Mouse (Mus musculus) myocyte (in vitro differentiated cells): ENCODE data around the gene Rab8a. TPM values are rescaled to one million over a fixed set of nuclear protein-coding genes. Genes with fewer than 3 reads are reported as not detected.
A peak's percentile ranks its signal among the peaks of the same experiment; 100 is the strongest.
"Not testable (repeated sequence)": the region's sequence is repeated elsewhere in the genome, so short reads cannot be mapped to it uniquely, and the experiment has no call there.

ENCODE experiments used
- H3K27me3 ChIP-seq: one replicate; pipeline ENCODE4 v1.6.1; 2011; ENCODE audit not compliant: control insufficient read depth, insufficient read depth, insufficient read length
- H3K36me3 ChIP-seq: one replicate; pipeline ENCODE4 v1.6.1; 2011; ENCODE audit not compliant: control insufficient read depth, insufficient read depth
- H3K4me2 ChIP-seq: one replicate; pipeline ENCODE4 v1.6.1; 2011; ENCODE audit warnings: low read depth, control low read depth
- H3K4me3 ChIP-seq: one replicate; pipeline ENCODE4 v1.5.1; 2011; ENCODE audit warnings: mild to moderate bottlenecking, control low read depth, moderate library complexity
- H3K79me2 ChIP-seq: one replicate; pipeline ENCODE4 v1.6.1; 2011; ENCODE audit not compliant: control insufficient read depth, insufficient read depth
- H3ac ChIP-seq: one replicate; pipeline ENCODE4 v1.6.1; 2011; ENCODE audit not compliant: control insufficient read depth, insufficient read length
- CEBPB ChIP-seq: IDR thresholded peaks from 2 replicates; pipeline ENCODE4 v1.6.1; 2011; ENCODE audit warnings: mild to moderate bottlenecking, moderate library complexity; ENCODE audit not compliant: poor library complexity, insufficient read depth, severe bottlenecking
- E2F4 ChIP-seq: IDR thresholded peaks from one replicate; pipeline ENCODE4 v1.6.1; 2011; ENCODE audit warnings: mild to moderate bottlenecking, control low read depth, moderate library complexity; ENCODE audit not compliant: insufficient read depth
- MAX ChIP-seq: IDR thresholded peaks from one replicate; pipeline ENCODE4 v1.6.1; 2011; ENCODE audit warnings: low read depth, mild to moderate bottlenecking, control low read depth
- MYOD1 ChIP-seq, 3 experiments: IDR thresholded peaks; one replicate each; pipeline ENCODE4 v1.6.1; 2011; ENCODE audit warnings: control low read depth in 2 of 3, low read depth in 2 of 3, mild to moderate bottlenecking in 2 of 3, moderate library complexity in 1 of 3; ENCODE audit not compliant: insufficient read length in 2 of 3, control insufficient read depth in 1 of 3
- MYOG ChIP-seq, 3 experiments: IDR thresholded peaks; one replicate each; pipeline ENCODE4 v1.6.1; 2011; ENCODE audit warnings: control low read depth in 2 of 3, low read depth in 2 of 3, mild to moderate bottlenecking in 2 of 3; ENCODE audit not compliant: insufficient read length in 2 of 3, control insufficient read depth in 1 of 3, insufficient read depth in 1 of 3
- POLR2A ChIP-seq: IDR thresholded peaks from one replicate; pipeline ENCODE4 v1.6.1; 2011; ENCODE audit warnings: low read depth, mild to moderate bottlenecking, control low read depth, moderate library complexity; ENCODE audit not compliant: insufficient read length
- POLR2AphosphoS2 ChIP-seq: IDR thresholded peaks from one replicate; pipeline ENCODE4 v1.6.1; 2011; ENCODE audit warnings: low read depth, control low read depth; ENCODE audit not compliant: insufficient read length
- REST ChIP-seq: IDR thresholded peaks from one replicate; pipeline ENCODE4 v1.6.1; 2011; ENCODE audit warnings: mild to moderate bottlenecking, control low read depth, moderate library complexity; ENCODE audit not compliant: insufficient read depth, insufficient read length
- SRF ChIP-seq: IDR thresholded peaks from one replicate; pipeline ENCODE4 v1.6.1; 2011; ENCODE audit warnings: low read depth; ENCODE audit not compliant: control insufficient read depth, insufficient read length
- TCF12 ChIP-seq: IDR thresholded peaks from one replicate; pipeline ENCODE4 v1.6.1; 2011; ENCODE audit warnings: mild to moderate bottlenecking, control low read depth; ENCODE audit not compliant: poor library complexity, insufficient read depth, severe bottlenecking
- TCF3 ChIP-seq: IDR thresholded peaks from one replicate; pipeline ENCODE4 v1.6.1; 2011; ENCODE audit warnings: low read depth, control low read depth; ENCODE audit not compliant: insufficient read length
- USF1 ChIP-seq: IDR thresholded peaks from one replicate; pipeline ENCODE4 v1.6.1; 2011; ENCODE audit warnings: low read depth, mild to moderate bottlenecking, control low read depth, moderate library complexity
- polyA plus RNA-seq: library from polyadenylated mRNA; unstranded; fragments of >200 nt; fragmentation: generic; extraction: Trizol; gene quantifications from one replicate; pipeline ENCODE4 v1.2.1, GENCODE M21; 2012; ENCODE audit warnings: missing spikeins

Rab8a gene
- polyA plus RNA-seq, result 84.3 TPM

DNA sequence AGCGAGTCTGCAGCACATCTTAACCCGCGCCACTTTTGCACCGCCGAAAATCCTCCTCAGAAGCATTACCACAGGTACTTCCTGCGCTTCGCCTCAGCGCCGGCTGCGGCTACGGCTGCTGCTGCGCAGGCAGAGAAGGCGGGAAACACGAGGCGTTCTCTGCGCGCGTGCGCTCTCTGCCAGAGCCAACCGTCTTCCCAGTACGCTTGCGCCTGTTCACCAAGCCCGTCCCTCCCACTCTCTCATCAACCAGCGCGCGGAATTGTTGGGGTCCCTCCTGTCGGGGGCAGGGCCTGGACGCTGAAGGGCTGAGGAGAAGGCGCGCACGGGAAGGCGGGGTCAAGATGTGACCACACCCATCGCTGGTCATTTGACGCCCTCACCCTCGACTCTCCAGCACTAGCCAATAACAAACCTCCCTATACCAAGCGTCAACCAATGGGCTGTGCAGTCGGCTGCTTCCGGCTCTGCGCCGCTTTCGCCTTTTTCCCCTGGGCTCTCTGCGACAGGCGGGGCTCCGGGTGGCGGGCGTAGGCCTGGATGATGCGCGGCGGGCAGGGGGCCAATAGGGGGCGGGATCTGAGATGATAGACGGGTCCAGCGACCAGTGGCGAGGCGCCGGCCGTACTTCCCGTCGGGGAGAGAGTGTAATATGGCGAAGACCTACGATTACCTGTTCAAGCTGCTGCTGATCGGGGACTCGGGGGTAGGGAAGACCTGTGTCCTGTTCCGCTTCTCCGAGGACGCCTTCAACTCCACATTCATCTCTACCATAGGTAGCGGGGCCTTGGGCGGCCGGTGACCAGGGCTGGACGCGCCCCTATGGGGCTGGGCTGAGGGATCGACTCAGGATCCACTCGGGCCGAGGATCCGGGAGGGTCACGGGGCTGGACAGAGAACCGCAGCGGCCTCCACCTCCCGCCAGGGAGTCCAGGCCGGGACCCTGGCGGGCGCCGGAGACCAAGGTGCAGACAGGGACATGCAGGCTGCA, at the start of gene Rab8a:
Rab8a (plus strand) TSS at position 494 of the 991 bp plus-strand sequence.
- H3K27me3 ChIP-seq, result no peaks in the 10 kb centered on the region
- no peaks in the 10 kb centered on the region for H3K36me3 ChIP-seq
- peak within 1 kb of the TSS; percentile 60 for H3K4me3 ChIP-seq
- peaks cover 39% of the 10 kb centered on the region for H3K79me2 ChIP-seq
- peak; percentile 71 for TF ChIP-seq POLR2AphosphoS2
- no peak for TF ChIP-seq USF1
- no peak for TF ChIP-seq REST
- peak; percentile 82 for TF ChIP-seq POLR2A
- TF ChIP-seq MYOG (IDR thresholded peaks at IDR 0.05; ENCODE audit: control insufficient read depth in 1 of 3, insufficient read depth in 1 of 3, insufficient read length in 2 of 3, low read depth in 2 of 3), result peak in 1 of 3 experiments; percentile 48
- TF ChIP-seq SRF, result peak; percentile 32
- no peak for TF ChIP-seq TCF12
- peak within 1 kb of the TSS; percentile 94 for H3K4me2 ChIP-seq
- H3ac ChIP-seq, result peak within 1 kb of the TSS; percentile 22

- no peak overlapping the region for H3ac ChIP-seq
- H3K79me2 ChIP-seq, result no peaks in the 10 kb centered on the region
- no peaks in the 10 kb centered on the region for H3K27me3 ChIP-seq
- no peak overlapping the region for H3K4me3 ChIP-seq
- H3K4me2 ChIP-seq, result no peak overlapping the region
- no peaks in the 10 kb centered on the region for H3K36me3 ChIP-seq
- TF ChIP-seq TCF12 (no peak), MYOG (IDR thresholded peaks at IDR 0.05; ENCODE audit: control insufficient read depth in 1 of 3, insufficient read depth in 1 of 3, insufficient read length in 2 of 3, low read depth in 2 of 3) (no peak)
These were observed 48.5 kb upstream of the Rab8a start for GRCm38 (mm10) chr8:72112486-72112885.

GRCm38 (mm10) chr8:72115202-72115601, 45.8 kb upstream of the Rab8a start:
- H3K36me3 ChIP-seq, result no peaks in the 10 kb centered on the region
- no peaks in the 10 kb centered on the region for H3K27me3 ChIP-seq
- no peak overlapping the region for H3K4me2 ChIP-seq
- no peak overlapping the region for H3K4me3 ChIP-seq
- H3K79me2 ChIP-seq, result no peaks in the 10 kb centered on the region
- TF ChIP-seq POLR2A (no peak), USF1 (no peak)
- H3ac ChIP-seq, result no peak overlapping the region

- Histone ChIP-seq H3K27me3 (no peaks in the 10 kb centered on the region), H3K79me2 (no peaks in the 10 kb centered on the region), H3K36me3 (no peaks in the 10 kb centered on the region), H3ac (no peak overlapping the region), H3K4me2 (no peak overlapping the region), H3K4me3 (no peak overlapping the region)
- TF ChIP-seq MYOD1 (IDR thresholded peaks at IDR 0.05; ENCODE audit: control insufficient read depth in 1 of 3, insufficient read length in 2 of 3, low read depth in 2 of 3) (no peak), USF1 (no peak), MAX (no peak), SRF (no peak), CEBPB (no peak), TCF12 (no peak), POLR2AphosphoS2 (no peak), REST (no peak), E2F4 (no peak), MYOG (IDR thresholded peaks at IDR 0.05; ENCODE audit: control insufficient read depth in 1 of 3, insufficient read depth in 1 of 3, insufficient read length in 2 of 3, low read depth in 2 of 3) (no peak), POLR2A (no peak), TCF3 (no peak)
These were observed 42.4 kb upstream of the Rab8a start for GRCm38 (mm10) chr8:72118616-72119015.

DNA sequence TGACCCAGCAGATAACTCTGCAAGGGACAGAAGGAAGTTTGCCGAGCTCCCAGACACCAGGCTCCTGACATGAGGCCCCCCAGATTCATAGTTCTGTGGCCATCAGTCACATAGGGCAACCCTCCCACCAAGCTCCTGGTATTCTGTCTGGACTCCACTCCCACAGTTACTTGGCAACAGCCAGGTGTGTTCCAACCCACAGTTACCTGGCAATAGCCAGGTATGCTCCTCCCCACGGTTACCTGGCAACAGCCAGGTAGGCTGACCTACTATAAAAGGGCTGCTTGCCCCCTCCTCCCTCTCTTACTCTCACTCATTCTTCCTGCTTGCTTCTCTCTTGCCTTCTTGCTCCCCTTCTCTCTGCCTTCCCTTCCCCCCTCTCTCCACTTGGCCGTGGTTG, 39.5 kb upstream of the Rab8a start:
- H3K4me3 ChIP-seq, H3K4me2 ChIP-seq, H3K27me3 ChIP-seq, H3K36me3 ChIP-seq, H3ac ChIP-seq, H3K79me2 ChIP-seq: not testable (repeated sequence)

GRCm38 (mm10) chr8:72121997-72122396, 39.0 kb upstream of the Rab8a start:
- TF ChIP-seq MYOD1 (IDR thresholded peaks at IDR 0.05; ENCODE audit: control insufficient read depth in 1 of 3, insufficient read length in 2 of 3, low read depth in 2 of 3) (no peak), POLR2A (no peak), CEBPB (no peak), MYOG (IDR thresholded peaks at IDR 0.05; ENCODE audit: control insufficient read depth in 1 of 3, insufficient read depth in 1 of 3, insufficient read length in 2 of 3, low read depth in 2 of 3) (no peak), MAX (no peak)
- H3ac ChIP-seq, result no peak overlapping the region
- H3K27me3 ChIP-seq, result no peaks in the 10 kb centered on the region

More at GRCm38 (mm10) chr8:72121997-72122396, 39.0 kb upstream of the Rab8a start:
- Histone ChIP-seq H3K79me2 (no peaks in the 10 kb centered on the region), H3K4me3 (no peak overlapping the region), H3K36me3 (no peaks in the 10 kb centered on the region), H3K4me2 (no peak overlapping the region)
